Mouse (Mus musculus): ENCODE results near the gene Psmb4.

DNA sequence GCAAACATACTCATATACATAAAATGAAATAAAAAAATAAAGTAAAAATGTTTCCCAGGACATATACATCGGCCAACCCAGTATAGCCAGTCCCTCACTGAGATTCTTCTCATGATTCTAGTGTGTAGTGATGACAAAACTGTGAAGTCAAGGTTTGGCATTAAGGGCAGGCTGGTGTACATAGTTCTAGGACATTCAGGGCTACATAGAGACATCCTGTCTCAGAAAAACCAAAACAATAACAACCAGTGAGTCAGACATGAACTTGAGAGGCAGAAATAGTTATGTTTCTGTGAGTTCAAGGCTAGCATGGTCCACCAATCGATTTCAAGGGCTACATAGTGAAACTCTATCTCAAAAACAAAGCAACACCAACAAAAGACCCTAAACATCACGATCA is 34.5 kb downstream of the Psmb4 start:
- TF ChIP-seq POLR2A (IDR thresholded peaks at IDR 0.05; ENCODE audit: insufficient read length, low read depth) (no peak), MAX (IDR thresholded peaks at IDR 0.05; ENCODE audit: low read depth) (no peak), E2F4 (IDR thresholded peaks at IDR 0.05; ENCODE audit: insufficient read depth) (no peak), SRF (IDR thresholded peaks at IDR 0.05; ENCODE audit: control insufficient read depth, insufficient read length, low read depth) (no peak), CEBPB (IDR thresholded peaks at IDR 0.05; ENCODE audit: insufficient read depth, poor library complexity, severe bottlenecking) (no peak), MYOD1 (IDR thresholded peaks at IDR 0.05; ENCODE audit: control insufficient read depth in 1 of 3, insufficient read length in 2 of 3, low read depth in 2 of 3) (no peak), TCF12 (IDR thresholded peaks at IDR 0.05; ENCODE audit: insufficient read depth, poor library complexity, severe bottlenecking) (no peak), MYOG (IDR thresholded peaks at IDR 0.05; ENCODE audit: control insufficient read depth in 1 of 3, insufficient read depth in 1 of 3, insufficient read length in 2 of 3, low read depth in 2 of 3) (no peak), POLR2AphosphoS2 (IDR thresholded peaks at IDR 0.05; ENCODE audit: insufficient read length, low read depth) (no peak), USF1 (IDR thresholded peaks at IDR 0.05; ENCODE audit: low read depth) (no peak)

Data from myocyte (in vitro differentiated cells).